Mouse (Mus musculus): ENCODE results near the gene Eif2d. TPM values are rescaled to one million over a fixed set of nuclear protein-coding genes. Genes with fewer than 3 reads are reported as not detected.

The Eif2d gene
- total RNA-seq, 2 experiments from 2014 or later: 25.8 to 30.0 TPM

- peak; percentile 65 for DNase-seq
Measured at GRCm38 (mm10) chr1:131184253-131184955, 31.4 kb downstream of the Eif2d start.

GRCm38 (mm10) chr1:131184956-131185660, 32.1 kb downstream of the Eif2d start:
- no peak for DNase-seq

- DNase-seq: no peak
Measured at GRCm38 (mm10) chr1:131185821-131186506, 33.0 kb downstream of the Eif2d start.

GRCm38 (mm10) chr1:131186995-131187394, 34.0 kb downstream of the Eif2d start:
- DNase-seq: no peak

GRCm38 (mm10) chr1:131187856-131188255, 34.9 kb downstream of the Eif2d start:
- no peak for DNase-seq

- DNase-seq: no peak
Measured at GRCm38 (mm10) chr1:131188655-131189054, 35.7 kb downstream of the Eif2d start.

- DNase-seq: no peak
Measured at GRCm38 (mm10) chr1:131193746-131194145, 40.8 kb downstream of the Eif2d start.

- no peak for DNase-seq
Measured at GRCm38 (mm10) chr1:131195653-131196052, 42.7 kb downstream of the Eif2d start.

GRCm38 (mm10) chr1:131196107-131196506, 43.1 kb downstream of the Eif2d start:
- no peak for DNase-seq

- no peak for DNase-seq
Measured at GRCm38 (mm10) chr1:131198417-131198960, 45.5 kb downstream of the Eif2d start.

GRCm38 (mm10) chr1:131199118-131199821, 46.3 kb downstream of the Eif2d start:
- DNase-seq: peak; percentile 27

- DNase-seq: peak; percentile 75
Measured at GRCm38 (mm10) chr1:131199976-131200375, 47.0 kb downstream of the Eif2d start.

- peak; percentile 43 for DNase-seq
Measured at GRCm38 (mm10) chr1:131200588-131200987, 47.6 kb downstream of the Eif2d start.

GRCm38 (mm10) chr1:131201391-131201790, 48.4 kb downstream of the Eif2d start:
- no peak for DNase-seq

- no peak for DNase-seq
Measured at GRCm38 (mm10) chr1:131204461-131204860, 51.5 kb downstream of the Eif2d start.

GRCm38 (mm10) chr1:131206342-131206741, 53.4 kb downstream of the Eif2d start:
- DNase-seq: no peak

- peak; percentile 36 for DNase-seq
Measured at GRCm38 (mm10) chr1:131207531-131207930, 54.5 kb downstream of the Eif2d start.

GRCm38 (mm10) chr1:131208081-131208480, 55.1 kb downstream of the Eif2d start:
- DNase-seq: no peak

- DNase-seq: no peak
Measured at GRCm38 (mm10) chr1:131208800-131209199, 55.8 kb downstream of the Eif2d start.

- no peak for DNase-seq
Measured at GRCm38 (mm10) chr1:131209971-131210426, 57.0 kb downstream of the Eif2d start.

GRCm38 (mm10) chr1:131211655-131212054, 58.7 kb downstream of the Eif2d start:
- DNase-seq: no peak

- DNase-seq: no peak
Measured at GRCm38 (mm10) chr1:131212956-131213355, 60.0 kb downstream of the Eif2d start.
